ENCODE assay signal across 20 mouse cellular contexts in the genomic region with DNA sequence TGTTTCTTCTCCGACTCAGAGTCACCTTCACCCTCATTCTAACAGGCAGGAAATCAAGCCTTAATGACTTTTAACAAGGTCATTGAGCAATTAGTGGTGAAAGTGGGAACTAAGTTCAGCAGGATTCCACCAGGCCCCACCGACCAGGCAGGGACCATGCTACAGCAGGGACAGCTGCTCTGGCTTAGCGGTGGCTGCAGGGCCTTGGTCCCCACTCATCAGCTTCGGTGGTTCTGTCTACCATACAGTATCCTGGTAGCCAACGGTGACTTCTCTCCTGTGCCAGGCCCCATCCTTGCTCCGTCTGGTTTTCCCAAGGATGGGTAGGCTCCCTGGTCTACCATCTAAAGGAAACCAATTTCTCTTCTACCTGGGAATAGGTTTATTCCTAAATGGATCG.
"Had no signal": no experiment of that assay in that cellular context is flagged by ENCODE, and none has a peak within 500 bp of the region (broad histone marks: within the 10 kb centered on the region; RNA-seq: fewer than 3 reads in every experiment).

No protein-coding gene starts in this region.

- H3K27ac ChIP-seq: kidney, embryonic 15.5 days; left cerebral cortex, adult 2 months; liver, embryonic 13.5 days; midbrain, embryonic 12.5 days; neural tube, embryonic 12.5 days; neural tube, embryonic 15.5 days; stomach, postnatal 0 days had no signal

- H3K9ac ChIP-seq: kidney, embryonic 15.5 days; liver, embryonic 13.5 days; midbrain, embryonic 12.5 days; neural tube, embryonic 12.5 days; neural tube, embryonic 15.5 days had no signal

- H3K4me2 ChIP-seq: kidney, embryonic 15.5 days; liver, embryonic 13.5 days; midbrain, embryonic 12.5 days; neural tube, embryonic 12.5 days; neural tube, embryonic 15.5 days had no signal

- H3K4me1 ChIP-seq: kidney, embryonic 15.5 days; liver, embryonic 13.5 days; midbrain, embryonic 12.5 days; neural tube, embryonic 12.5 days had no signal

- H3K4me3 ChIP-seq: kidney, embryonic 15.5 days; left cerebral cortex, adult 2 months; liver, embryonic 13.5 days; midbrain, embryonic 12.5 days; neural tube, embryonic 12.5 days; neural tube, embryonic 15.5 days had no signal

- H3K9me3 ChIP-seq: kidney, embryonic 15.5 days; liver, embryonic 13.5 days; midbrain, embryonic 12.5 days; neural tube, embryonic 12.5 days; neural tube, embryonic 15.5 days had no signal

- H3K36me3 ChIP-seq: kidney, embryonic 15.5 days; liver, embryonic 13.5 days; midbrain, embryonic 12.5 days; neural tube, embryonic 12.5 days; neural tube, embryonic 15.5 days had no signal

- DNase-seq: kidney, adult 8-10 months; kidney, postnatal 10 days; kidney, postnatal 36 days; layer of hippocampus, postnatal 36 days; liver, embryonic 13.5 days; lung, adult 2 months; lung, postnatal 14 days; lung, postnatal 4 days; right cerebral cortex, adult 18-20 months; right cerebral cortex, postnatal 14 days; right cerebral cortex, postnatal 4 days; thymus, adult 2 months; thymus, postnatal 14 days; thymus, postnatal 4 days had no signal

- H3K27me3 ChIP-seq: kidney, embryonic 15.5 days; liver, embryonic 13.5 days; midbrain, embryonic 12.5 days; neural tube, embryonic 12.5 days; neural tube, embryonic 15.5 days had no signal
